Mouse (Mus musculus): ENCODE measurements around the gene Ttc7b. TPM values are rescaled to one million over a fixed set of nuclear protein-coding genes. Genes with fewer than 3 reads are reported as not detected.

Ttc7b gene
- polyA plus RNA-seq, 1 experiment from 2014 or later, result 5.3 TPM

DNA sequence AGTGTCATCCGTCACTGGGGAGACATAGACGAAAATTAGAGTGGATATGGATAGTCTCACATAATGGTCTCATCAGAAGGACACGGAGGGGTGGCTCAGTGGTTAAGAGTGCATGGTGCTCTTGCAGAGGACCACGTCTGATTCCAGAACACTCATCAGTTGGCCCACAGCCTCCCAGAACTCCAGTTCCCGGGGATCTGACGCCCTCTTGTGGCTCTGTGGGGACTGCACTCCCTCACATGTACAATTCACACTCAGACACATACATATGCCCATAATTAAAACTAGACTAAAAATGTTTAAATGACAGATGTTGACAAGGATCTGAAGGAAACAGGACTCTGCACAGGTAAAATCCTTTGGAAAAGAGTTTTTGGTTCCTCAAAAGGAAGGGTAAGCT lies 34.4 kb downstream of the Ttc7b start:
- no peaks in the 10 kb centered on the region for H3K4me1 ChIP-seq
- H3K27me3 ChIP-seq, result no peaks in the 10 kb centered on the region
- 71% methylated on average over 6 of the region's 6 CpGs for WGBS
- no peak overlapping the region for H3K4me3 ChIP-seq
- peaks cover 6% of the 10 kb centered on the region; the same call in 1 of the 2 replicates for H3K36me3 ChIP-seq
- H3K4me2 ChIP-seq (replicated peaks), result no peak overlapping the region
- no peak overlapping the region for H3K27ac ChIP-seq
- no peak overlapping the region for H3K9ac ChIP-seq
- H3K9me3 ChIP-seq, result no peaks in the 10 kb centered on the region
- ATAC-seq (ENCODE audit: insufficient number of reproducible peaks, insufficient read depth, low FRiP score, low TSS enrichment), result no peak

DNA sequence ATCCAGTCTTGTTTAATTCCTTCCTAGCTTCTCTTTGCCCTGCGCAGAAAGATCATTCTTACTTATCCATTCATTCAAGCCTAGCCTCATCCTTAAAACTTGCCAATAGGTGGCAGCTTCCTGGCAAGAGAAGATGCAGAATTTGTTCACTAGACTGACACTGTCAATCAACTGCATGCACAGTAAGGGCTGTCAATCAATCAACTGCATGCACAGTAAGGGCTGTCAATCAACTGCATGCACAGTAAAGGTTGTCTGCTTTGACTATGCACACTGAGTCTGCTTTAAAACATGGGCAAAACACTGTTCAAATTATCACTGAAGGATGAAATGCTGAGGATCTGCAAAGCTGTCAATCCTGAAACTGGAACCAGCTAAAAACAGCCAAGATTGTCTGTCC lies 37.6 kb downstream of the Ttc7b start:
- H3K27ac ChIP-seq, result no peak overlapping the region
- H3K9ac ChIP-seq, result no peak overlapping the region
- H3K27me3 ChIP-seq, result no peaks in the 10 kb centered on the region
- no peaks in the 10 kb centered on the region for H3K9me3 ChIP-seq
- 81% methylated on average over 1 of the region's 1 CpGs for WGBS
- no peak overlapping the region for H3K4me3 ChIP-seq
- no peak overlapping the region for H3K4me2 ChIP-seq (replicated peaks)
- H3K36me3 ChIP-seq, result 0 out of 2 replicates have a peak, but pooled peaks cover 3% of the 10 kb centered on the region
- no peaks in the 10 kb centered on the region for H3K4me1 ChIP-seq
- no peak for ATAC-seq (ENCODE audit: insufficient number of reproducible peaks, insufficient read depth, low FRiP score, low TSS enrichment)

DNA sequence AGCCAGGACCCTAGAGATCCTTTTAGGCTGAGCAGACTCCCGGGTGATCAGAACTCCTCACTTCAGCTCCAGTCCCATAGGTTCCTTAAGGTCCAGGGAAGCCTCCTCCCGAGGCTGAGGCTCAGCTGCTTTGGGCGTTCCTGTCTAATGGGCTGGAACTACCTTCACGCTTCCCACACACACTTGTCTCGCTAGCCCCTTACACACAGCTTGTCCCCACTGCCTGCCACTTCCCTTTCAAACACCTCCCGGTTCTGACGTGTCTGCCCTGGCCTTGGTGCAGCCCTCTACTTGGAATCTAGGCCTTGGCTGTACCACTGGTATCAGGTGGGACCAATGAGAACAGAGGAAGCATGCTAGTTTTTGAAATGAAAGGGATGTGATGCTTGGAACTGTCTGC lies 38.4 kb downstream of the Ttc7b start:
- Histone ChIP-seq H3K36me3 (0 out of 2 replicates have a peak, but pooled peaks cover 3% of the 10 kb centered on the region), H3K9me3 (no peaks in the 10 kb centered on the region), H3K27ac (no peak overlapping the region), H3K4me1 (no peaks in the 10 kb centered on the region), H3K9ac (no peak overlapping the region), H3K4me2 (replicated peaks) (no peak overlapping the region), H3K27me3 (no peaks in the 10 kb centered on the region), H3K4me3 (no peak overlapping the region)
- 88% methylated on average over 7 of the region's 7 CpGs for WGBS
- ATAC-seq (ENCODE audit: insufficient number of reproducible peaks, insufficient read depth, low FRiP score, low TSS enrichment), result no peak

DNA sequence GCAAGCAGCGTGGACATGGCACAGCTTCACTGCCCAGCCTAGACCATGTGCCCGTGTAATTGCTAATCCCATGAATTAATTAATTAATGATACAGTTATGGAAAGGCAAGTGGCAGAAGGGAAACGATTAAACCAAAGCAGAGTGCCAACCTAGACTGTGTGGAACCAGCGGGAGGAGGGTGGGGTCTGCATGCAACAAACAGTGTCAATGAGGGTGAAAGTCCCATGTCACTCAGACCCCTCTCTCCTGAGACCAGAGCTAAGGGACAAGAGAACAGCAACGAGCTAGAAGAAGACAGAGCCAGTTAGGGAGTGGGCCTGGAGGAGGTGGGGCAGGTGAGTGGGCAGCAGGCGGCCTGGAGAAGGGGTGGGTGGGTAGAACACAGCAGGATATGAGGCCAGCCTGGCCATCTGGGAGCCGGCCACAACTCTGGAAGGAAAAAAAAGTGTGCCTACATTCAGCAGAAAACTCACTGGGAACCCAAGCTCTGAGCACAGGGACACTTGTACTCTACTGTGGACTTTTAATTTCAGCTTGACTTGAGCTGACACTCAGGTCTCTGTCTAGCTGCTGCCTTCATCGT lies 39.1 kb downstream of the Ttc7b start:
- H3K36me3 ChIP-seq, result 0 out of 2 replicates have a peak, but pooled peaks cover 3% of the 10 kb centered on the region
- no peak overlapping the region for H3K4me2 ChIP-seq (replicated peaks)
- H3K27ac ChIP-seq, result no peak overlapping the region
- no peaks in the 10 kb centered on the region for H3K9me3 ChIP-seq
- no peaks in the 10 kb centered on the region for H3K4me1 ChIP-seq
- no peaks in the 10 kb centered on the region for H3K27me3 ChIP-seq
- H3K9ac ChIP-seq, result no peak overlapping the region
- WGBS, result 85% methylated on average over 8 of the region's 8 CpGs
- H3K4me3 ChIP-seq, result no peak overlapping the region
- ATAC-seq (ENCODE audit: insufficient number of reproducible peaks, insufficient read depth, low FRiP score, low TSS enrichment), result no peak

DNA sequence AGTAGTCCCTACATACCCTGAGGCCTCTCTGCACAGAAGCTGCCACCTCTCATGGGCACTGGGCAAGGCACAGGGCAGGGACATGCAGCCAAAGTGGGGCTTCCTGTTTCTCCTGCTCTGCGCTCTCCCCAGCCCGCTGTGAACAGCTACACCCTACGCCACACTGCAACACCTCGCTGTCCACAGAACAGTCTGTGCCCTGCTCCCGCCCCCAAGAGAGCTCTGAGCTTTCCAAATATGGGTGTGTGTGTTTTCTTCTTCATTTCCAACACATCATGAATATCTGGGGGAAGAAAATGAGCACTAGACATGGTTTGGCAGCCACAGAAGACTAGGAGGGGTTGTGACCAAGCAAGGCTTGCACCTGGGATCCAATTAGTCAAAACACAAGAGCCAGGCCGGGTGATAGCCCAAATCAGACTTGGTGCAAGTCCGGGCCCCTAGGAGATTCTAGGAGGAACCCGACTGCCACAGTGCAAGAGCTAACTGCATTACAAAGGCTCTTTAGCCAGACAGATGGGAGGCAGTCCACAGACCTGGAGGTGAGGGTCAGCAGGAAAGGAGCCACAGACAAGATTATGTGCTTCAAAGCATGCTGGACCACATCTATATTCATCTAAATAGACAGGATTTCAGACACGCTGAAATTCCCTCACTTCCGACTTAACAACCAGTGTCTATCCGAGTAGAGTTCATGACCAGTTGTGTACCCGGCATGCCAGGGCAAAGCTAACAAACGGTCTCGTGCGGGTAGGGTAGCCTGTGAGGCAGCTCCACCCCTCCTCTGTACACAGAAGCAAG lies 39.8 kb downstream of the Ttc7b start:
- ATAC-seq (ENCODE audit: insufficient number of reproducible peaks, insufficient read depth, low FRiP score, low TSS enrichment), result no peak

DNA sequence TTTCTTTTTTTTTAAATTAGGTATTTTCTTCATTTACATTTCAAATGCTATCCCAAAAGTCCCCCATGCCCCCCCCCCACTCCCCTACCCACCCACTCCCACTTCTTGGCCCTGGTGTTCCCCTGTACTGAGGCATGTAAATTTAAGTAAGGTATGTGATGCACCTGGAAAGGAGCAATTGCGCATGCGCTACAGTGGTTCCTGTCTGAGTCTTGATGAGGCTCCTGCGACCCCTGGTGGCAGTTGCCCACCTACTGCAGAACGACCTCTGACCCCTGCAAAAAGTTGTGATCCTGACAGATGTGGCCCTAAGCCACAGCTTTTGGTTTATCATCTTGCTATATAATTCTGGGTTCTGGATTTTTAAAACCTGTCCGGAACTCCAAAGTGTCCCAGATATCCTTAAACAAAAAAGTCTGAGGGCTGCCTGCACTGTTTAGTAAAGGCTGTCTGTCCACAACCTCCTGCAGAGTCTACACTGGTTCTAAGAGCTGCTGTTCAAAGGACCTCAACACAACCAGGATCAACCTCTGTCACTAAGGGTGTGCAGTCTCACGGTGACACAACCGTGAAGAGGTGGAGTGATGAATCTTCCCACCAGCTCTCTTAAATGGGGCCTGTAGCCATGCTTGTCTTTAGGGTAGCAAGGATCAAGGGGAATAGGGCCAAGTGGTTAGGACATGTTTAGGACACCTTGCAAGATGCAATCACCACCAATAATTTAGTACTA lies 40.6 kb downstream of the Ttc7b start:
- 31% methylated on average over 7 of the region's 7 CpGs for WGBS
- Histone ChIP-seq H3K4me1 (no peaks in the 10 kb centered on the region), H3K4me2 (replicated peaks) (no peak overlapping the region), H3K27ac (no peak overlapping the region), H3K9ac (no peak overlapping the region), H3K9me3 (no peaks in the 10 kb centered on the region), H3K36me3 (0 out of 2 replicates have a peak, but pooled peaks cover 3% of the 10 kb centered on the region), H3K4me3 (no peak overlapping the region), H3K27me3 (no peaks in the 10 kb centered on the region)
- peak; percentile 59; the same call in 1 of the 2 replicates for ATAC-seq (ENCODE audit: insufficient number of reproducible peaks, insufficient read depth, low FRiP score, low TSS enrichment)

More for the DNA sequence above, 39.8 kb downstream of the Ttc7b start:
- H3K4me2 ChIP-seq (replicated peaks), result no peak overlapping the region
- 0 out of 2 replicates have a peak, but pooled peaks cover 3% of the 10 kb centered on the region for H3K36me3 ChIP-seq
- no peaks in the 10 kb centered on the region for H3K4me1 ChIP-seq
- H3K9me3 ChIP-seq, result no peaks in the 10 kb centered on the region
- H3K27me3 ChIP-seq, result no peaks in the 10 kb centered on the region
- H3K9ac ChIP-seq, result no peak overlapping the region
- 88% methylated on average over 15 of the region's 15 CpGs for WGBS
- H3K4me3 ChIP-seq, result no peak overlapping the region
- no peak overlapping the region for H3K27ac ChIP-seq

DNA sequence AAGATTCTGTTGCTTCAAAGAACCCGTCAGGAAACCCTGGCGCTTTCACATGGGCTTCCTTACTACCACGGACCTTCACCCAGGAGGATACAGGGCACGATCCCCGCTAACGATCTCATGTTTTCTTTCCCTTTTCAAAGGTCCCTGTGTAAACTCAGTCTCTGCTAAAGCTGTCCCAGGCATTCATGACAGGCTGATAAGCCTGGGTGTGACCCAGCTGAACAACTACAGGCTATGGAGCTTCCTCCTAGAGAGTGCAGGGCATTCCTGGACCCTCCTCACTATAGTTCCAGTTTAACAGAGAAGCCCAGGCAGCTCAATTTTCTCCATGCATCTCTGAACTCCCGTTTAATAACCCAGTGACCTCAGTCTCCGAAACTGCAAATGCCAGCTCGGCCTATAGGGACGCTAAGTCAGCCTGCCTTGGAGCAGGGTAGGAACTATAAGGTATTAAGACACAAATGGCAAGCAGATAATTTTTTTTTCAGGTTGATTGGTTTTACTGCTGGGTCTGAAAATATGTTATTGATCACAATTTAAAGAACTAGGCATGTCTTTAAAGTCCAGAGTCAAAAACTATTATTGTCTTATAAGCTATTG lies 41.3 kb downstream of the Ttc7b start:
- Histone ChIP-seq H3K27me3 (no peaks in the 10 kb centered on the region), H3K9me3 (no peaks in the 10 kb centered on the region), H3K9ac (no peak overlapping the region), H3K4me2 (replicated peaks) (no peak overlapping the region), H3K27ac (no peak overlapping the region), H3K4me3 (no peak overlapping the region), H3K36me3 (0 out of 2 replicates have a peak, but pooled peaks cover 3% of the 10 kb centered on the region), H3K4me1 (no peaks in the 10 kb centered on the region)
- 65% methylated on average over 10 of the region's 10 CpGs for WGBS
- peak; percentile 16; the same call in 1 of the 2 replicates for ATAC-seq (ENCODE audit: insufficient number of reproducible peaks, insufficient read depth, low FRiP score, low TSS enrichment)

DNA sequence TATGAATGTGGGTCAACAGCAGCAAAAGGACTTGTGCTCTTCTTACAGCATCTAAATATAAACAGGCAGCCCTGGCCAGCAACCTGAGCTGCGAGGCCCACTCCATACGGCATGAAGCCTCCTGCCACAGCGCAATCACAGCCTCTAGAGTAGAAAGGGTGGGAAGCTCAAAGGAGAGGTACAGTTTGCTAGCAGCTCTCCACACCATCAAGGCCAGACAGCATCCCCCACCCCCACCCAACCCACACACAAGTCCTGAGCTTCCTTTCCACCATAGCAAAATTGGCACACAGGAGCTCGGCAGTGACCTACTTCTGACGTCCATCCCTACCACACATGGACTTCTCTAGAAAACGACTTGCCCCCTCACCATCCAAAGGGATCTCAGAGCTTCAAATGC lies 42.0 kb downstream of the Ttc7b start:
- Histone ChIP-seq H3K9ac (no peak overlapping the region), H3K27me3 (no peaks in the 10 kb centered on the region), H3K4me3 (no peak overlapping the region), H3K4me2 (replicated peaks) (no peak overlapping the region), H3K27ac (no peak overlapping the region), H3K9me3 (no peaks in the 10 kb centered on the region), H3K36me3 (0 out of 2 replicates have a peak, but pooled peaks cover 3% of the 10 kb centered on the region), H3K4me1 (no peaks in the 10 kb centered on the region)
- no peak for ATAC-seq (ENCODE audit: insufficient number of reproducible peaks, insufficient read depth, low FRiP score, low TSS enrichment)
- 84% methylated on average over 6 of the region's 6 CpGs for WGBS

DNA sequence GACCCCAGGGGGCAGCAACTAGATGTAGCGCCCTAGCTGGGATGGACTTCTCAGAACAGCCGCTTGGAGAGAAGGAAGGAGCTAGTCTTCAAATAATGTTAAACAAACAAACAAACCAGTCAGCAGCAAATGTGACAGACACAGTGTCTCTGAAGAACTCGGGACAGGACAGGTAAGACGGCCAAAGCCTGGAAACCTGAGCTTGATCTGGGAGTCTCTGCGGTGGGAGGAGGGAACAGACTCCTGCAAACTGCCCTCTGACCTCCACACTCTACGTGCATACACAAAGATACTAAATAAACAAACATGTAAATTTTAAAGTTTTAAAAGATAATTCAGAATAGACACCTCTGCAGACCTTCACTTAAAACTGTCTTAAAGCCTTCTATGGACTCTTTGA lies 42.5 kb downstream of the Ttc7b start:
- Histone ChIP-seq H3K27me3 (no peaks in the 10 kb centered on the region), H3K9ac (no peak overlapping the region), H3K36me3 (0 out of 2 replicates have a peak, but pooled peaks cover 4% of the 10 kb centered on the region), H3K4me2 (replicated peaks) (no peak overlapping the region), H3K9me3 (no peaks in the 10 kb centered on the region), H3K4me3 (no peak overlapping the region), H3K27ac (no peak overlapping the region), H3K4me1 (no peaks in the 10 kb centered on the region)
- no peak for ATAC-seq (ENCODE audit: insufficient number of reproducible peaks, insufficient read depth, low FRiP score, low TSS enrichment)
- WGBS, result 75% methylated on average over 6 of the region's 6 CpGs

DNA sequence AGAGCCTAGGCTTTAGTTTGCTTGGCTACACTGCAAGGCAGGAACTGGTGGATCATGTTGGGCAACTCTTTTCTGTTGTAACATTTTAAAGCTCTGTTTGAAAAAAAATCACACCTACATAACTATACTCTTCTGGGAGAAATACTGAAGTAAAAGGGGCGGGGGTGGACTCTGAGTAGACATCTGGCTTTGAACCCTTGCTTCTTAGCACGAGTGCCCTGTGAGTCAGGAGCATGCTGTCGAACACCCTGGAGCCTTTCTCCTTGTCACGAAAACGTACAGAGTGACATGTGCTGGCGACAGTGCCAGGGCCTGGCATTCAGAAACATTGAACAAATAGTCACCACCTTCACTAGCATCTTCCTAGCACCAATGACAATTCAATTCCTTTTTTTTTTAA lies 43.2 kb downstream of the Ttc7b start:
- Histone ChIP-seq H3K9ac (no peak overlapping the region), H3K27ac (no peak overlapping the region), H3K4me2 (replicated peaks) (no peak overlapping the region), H3K27me3 (no peaks in the 10 kb centered on the region), H3K9me3 (no peaks in the 10 kb centered on the region), H3K4me3 (no peak overlapping the region), H3K4me1 (no peaks in the 10 kb centered on the region), H3K36me3 (0 out of 2 replicates have a peak, but pooled peaks cover 6% of the 10 kb centered on the region)
- 77% methylated on average over 6 of the region's 6 CpGs for WGBS
- ATAC-seq (ENCODE audit: insufficient number of reproducible peaks, insufficient read depth, low FRiP score, low TSS enrichment), result no peak

DNA sequence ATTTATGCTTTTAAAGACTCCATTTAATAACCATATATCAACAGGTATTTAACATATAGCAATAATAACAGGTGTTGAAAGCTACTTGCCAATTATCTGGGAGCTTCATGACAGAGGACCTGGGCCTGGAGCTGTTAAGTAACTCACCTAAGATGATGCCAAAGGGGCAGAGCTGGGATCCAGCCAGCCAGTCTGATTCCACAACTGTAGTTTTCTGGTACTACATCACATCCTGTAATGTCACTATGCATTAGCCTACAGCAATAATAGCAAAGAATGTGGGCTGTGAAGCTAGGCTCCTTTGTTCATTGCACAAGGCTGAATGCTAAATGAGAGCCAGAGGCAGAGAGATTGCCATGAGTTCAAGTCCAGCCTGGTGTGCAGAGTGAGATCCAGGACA lies 44.3 kb downstream of the Ttc7b start:
- H3K9me3 ChIP-seq, result no peaks in the 10 kb centered on the region
- ATAC-seq (ENCODE audit: insufficient number of reproducible peaks, insufficient read depth, low FRiP score, low TSS enrichment), result no peak

More for the DNA sequence above, 44.3 kb downstream of the Ttc7b start:
- Histone ChIP-seq H3K4me2 (replicated peaks) (no peak overlapping the region), H3K9ac (no peak overlapping the region), H3K27ac (no peak overlapping the region), H3K4me3 (no peak overlapping the region), H3K4me1 (no peaks in the 10 kb centered on the region), H3K27me3 (no peaks in the 10 kb centered on the region), H3K36me3 (0 out of 2 replicates have a peak, but pooled peaks cover 6% of the 10 kb centered on the region)

Data from embryonic facial prominence, embryonic 12.5 days (tissue).